Mouse (Mus musculus) forebrain, embryonic 14.5 days (tissue): ENCODE data around the gene Glcci1. TPM values are rescaled to one million over a fixed set of nuclear protein-coding genes. Genes with fewer than 3 reads are reported as not detected.
A peak's percentile ranks its signal among the peaks of the same experiment; 100 is the strongest.

Experiments used
- ATAC-seq: fragments of 200-750 bp; cut with Nextera tagmentation; 2 replicates; pipeline ENCODE4 v1.8.0; 2017; ENCODE audit warnings: mild to moderate bottlenecking, moderate library complexity
- DNase-seq: peaks from one replicate; pipeline ENCODE4 v3.0.0-alpha.2; 2015; ENCODE audit warnings: low spot score
- H3K27ac ChIP-seq: fragments of 300-500 bp; sonication (generic); 2 replicates; pipeline ENCODE4 v1.5.1; 2014; ENCODE audit warnings: low read depth, mild to moderate bottlenecking, control low read depth, low read length, moderate library complexity
- H3K27me3 ChIP-seq: fragments of 300-500 bp; sonication (generic); replicated peaks from 2 replicates; pipeline ENCODE4 v1.6.1; 2014; ENCODE audit warnings: low read length, control low read depth, mixed read lengths; ENCODE audit not compliant: control insufficient read depth, insufficient read depth
- H3K36me3 ChIP-seq: fragments of 300-500 bp; sonication (generic); 2 replicates; pipeline ENCODE4 v1.6.1; 2014; ENCODE audit warnings: low read length, control low read depth; ENCODE audit not compliant: control insufficient read depth, insufficient read depth
- H3K4me1 ChIP-seq: fragments of 300-500 bp; sonication (generic); 2 replicates; pipeline ENCODE4 v1.6.1; 2014; ENCODE audit warnings: antibody characterized with exemption, low read length, control low read depth; ENCODE audit not compliant: control insufficient read depth, insufficient read depth
- H3K4me2 ChIP-seq: fragments of 300-500 bp; sonication (generic); 2 replicates; pipeline ENCODE4 v1.6.1; 2014; ENCODE audit warnings: mild to moderate bottlenecking, control low read depth, low read length
- H3K4me3 ChIP-seq: fragments of 300-500 bp; sonication (generic); 2 replicates; pipeline ENCODE4 v1.5.1; 2014; ENCODE audit warnings: low read depth, low read length, control low read depth
- H3K9ac ChIP-seq: fragments of 300-500 bp; sonication (generic); 2 replicates; pipeline ENCODE4 v1.6.1; 2014; ENCODE audit warnings: mild to moderate bottlenecking, low read length, control low read depth, moderate library complexity
- H3K9me3 ChIP-seq: fragments of 300-500 bp; sonication (generic); replicated peaks from 2 replicates; pipeline ENCODE4 v1.6.1; 2016; ENCODE audit warnings: low read length, control low read depth, mixed read lengths; ENCODE audit not compliant: control insufficient read depth
- WGBS: fragments of 180-500 bp; shearing (Covaris S2); extraction: QIAGEN DNeasy Blood & Tissue Kit; methylation state at CpG from one replicate; pipeline ENCODE4 v1.1.7; 2014; 5-methylcytosine and 5-hydroxymethylcytosine counted together
- polyA plus RNA-seq: library from polyadenylated mRNA; unstranded; fragments of >200 nt; fragmentation: Nextera tagmentation; extraction: Ambion mirVana; gene quantifications from 2 replicates; pipeline ENCODE4 v1.2.1, GENCODE M21; 2014

Glcci1 gene
- polyA plus RNA-seq, 1 experiment from 2014 or later, result 10.6 TPM

- Histone ChIP-seq H3K4me2 (no peak overlapping the region), H3K9ac (no peak overlapping the region), H3K4me3 (no peak overlapping the region), H3K4me1 (no peaks in the 10 kb centered on the region), H3K36me3 (no peaks in the 10 kb centered on the region), H3K27me3 (no peaks in the 10 kb centered on the region), H3K27ac (no peak overlapping the region), H3K9me3 (no peaks in the 10 kb centered on the region)
- no peak for DNase-seq
- no peak for ATAC-seq
- WGBS, result 84% methylated on average over 6 of the region's 6 CpGs
Measured at GRCm38 (mm10) chr6:8504521-8505228, 4.7 kb upstream of the Glcci1 start.

GRCm38 (mm10) chr6:8506631-8507030, 2.8 kb upstream of the Glcci1 start:
- peaks cover 5% of the 10 kb centered on the region for H3K4me1 ChIP-seq
- no peak overlapping the region for H3K9ac ChIP-seq
- H3K36me3 ChIP-seq, result no peaks in the 10 kb centered on the region
- H3K27me3 ChIP-seq, result no peaks in the 10 kb centered on the region
- H3K27ac ChIP-seq, result no peak overlapping the region
- no peak for DNase-seq
- H3K4me3 ChIP-seq, result no peak overlapping the region
- ATAC-seq, result no peak
- no peaks in the 10 kb centered on the region for H3K9me3 ChIP-seq
- no peak overlapping the region for H3K4me2 ChIP-seq

- WGBS, result under 1% methylated on average over 38 of the region's 56 CpGs
- ATAC-seq (peak; percentile 99), DNase-seq (peak; percentile 99)
- H3K36me3 ChIP-seq, result no peaks in the 10 kb centered on the region
- H3K27me3 ChIP-seq, result no peaks in the 10 kb centered on the region
- peak overlapping the region; percentile 91 for H3K4me3 ChIP-seq
- peaks cover 16% of the 10 kb centered on the region for H3K4me1 ChIP-seq
- peak overlapping the region; percentile 100 for H3K27ac ChIP-seq
- H3K9me3 ChIP-seq, result no peaks in the 10 kb centered on the region
- H3K9ac ChIP-seq, result peak overlapping the region; percentile 97
- peak overlapping the region; percentile 64 for H3K4me2 ChIP-seq
Measured at GRCm38 (mm10) chr6:8508883-8509536, 390 bp upstream of the Glcci1 start.

- H3K36me3 ChIP-seq, result no peaks in the 10 kb centered on the region
- peak; percentile 42 for DNase-seq
- H3K4me3 ChIP-seq, result peak overlapping the region; percentile 91
- no peak; the same call in 1 of the 2 replicates for ATAC-seq
- H3K27me3 ChIP-seq, result no peaks in the 10 kb centered on the region
- H3K27ac ChIP-seq, result peak overlapping the region; percentile 100
- H3K9ac ChIP-seq, result peak overlapping the region; percentile 97
- H3K4me2 ChIP-seq, result peak overlapping the region; percentile 64
- peaks cover 16% of the 10 kb centered on the region for H3K4me1 ChIP-seq
- WGBS, result under 1% methylated on average over 59 of the region's 73 CpGs
- no peaks in the 10 kb centered on the region for H3K9me3 ChIP-seq
Measured at GRCm38 (mm10) chr6:8509961-8510863, 812 bp downstream of the Glcci1 start.

- no peaks in the 10 kb centered on the region for H3K36me3 ChIP-seq
- no peak for ATAC-seq
- DNase-seq, result peak; percentile 38
- H3K4me1 ChIP-seq, result peaks cover 16% of the 10 kb centered on the region
- H3K4me2 ChIP-seq, result peak overlapping the region; percentile 64
- H3K27me3 ChIP-seq, result no peaks in the 10 kb centered on the region
- peak overlapping the region; percentile 97 for H3K9ac ChIP-seq
- under 1% methylated on average over 7 of the region's 7 CpGs for WGBS
- H3K4me3 ChIP-seq, result peak overlapping the region; percentile 91
- H3K9me3 ChIP-seq, result no peaks in the 10 kb centered on the region
- H3K27ac ChIP-seq, result peak overlapping the region; percentile 100; the same call in 1 of the 2 replicates
Measured at GRCm38 (mm10) chr6:8510864-8511428, 1.5 kb downstream of the Glcci1 start.

- peaks cover 16% of the 10 kb centered on the region for H3K4me1 ChIP-seq
- DNase-seq (no peak), ATAC-seq (no peak)
Measured at GRCm38 (mm10) chr6:8511447-8511846, 2.0 kb downstream of the Glcci1 start.

GRCm38 (mm10) chr6:8512416-8512815, 3.0 kb downstream of the Glcci1 start:
- H3K4me2 ChIP-seq, result peak overlapping the region; percentile 64
- H3K4me3 ChIP-seq, result peak overlapping the region; percentile 91
- DNase-seq (peak; percentile 61), ATAC-seq (no peak)
- H3K4me1 ChIP-seq, result peaks cover 16% of the 10 kb centered on the region
- H3K27me3 ChIP-seq, result no peaks in the 10 kb centered on the region
- no peaks in the 10 kb centered on the region for H3K9me3 ChIP-seq
- WGBS, result 6% methylated on average over 8 of the region's 8 CpGs
- H3K9ac ChIP-seq, result peak overlapping the region; percentile 97
- H3K27ac ChIP-seq, result no peak overlapping the region; the same call in 1 of the 2 replicates
- H3K36me3 ChIP-seq, result no peaks in the 10 kb centered on the region

More at GRCm38 (mm10) chr6:8511447-8511846, 2.0 kb downstream of the Glcci1 start:
- H3K4me3 ChIP-seq, result peak overlapping the region; percentile 91
- H3K4me2 ChIP-seq, result peak overlapping the region; percentile 64
- WGBS, result 0% methylated on average over 3 of the region's 3 CpGs
- H3K27ac ChIP-seq, result no peak overlapping the region
- H3K27me3 ChIP-seq, result no peaks in the 10 kb centered on the region
- H3K9me3 ChIP-seq, result no peaks in the 10 kb centered on the region
- peak overlapping the region; percentile 97 for H3K9ac ChIP-seq
- no peaks in the 10 kb centered on the region for H3K36me3 ChIP-seq

- 77% methylated on average over 3 of the region's 3 CpGs for WGBS
- ATAC-seq, result no peak
Measured at GRCm38 (mm10) chr6:8519687-8520086, 10.3 kb downstream of the Glcci1 start.

More at GRCm38 (mm10) chr6:8519687-8520086, 10.3 kb downstream of the Glcci1 start:
- H3K4me2 ChIP-seq, result no peak overlapping the region
- no peaks in the 10 kb centered on the region for H3K4me1 ChIP-seq
- no peak overlapping the region for H3K4me3 ChIP-seq
- no peak for DNase-seq
- H3K36me3 ChIP-seq, result no peaks in the 10 kb centered on the region
- no peaks in the 10 kb centered on the region for H3K9me3 ChIP-seq
- H3K27ac ChIP-seq, result no peak overlapping the region
- H3K9ac ChIP-seq, result no peak overlapping the region
- H3K27me3 ChIP-seq, result no peaks in the 10 kb centered on the region
